Mouse (Mus musculus): ENCODE measurements around the gene Cdhr1.

- TF ChIP-seq TAL1 (IDR thresholded peaks at IDR 0.05; ENCODE audit: low read length) (no peak), GATA1 (IDR thresholded peaks at IDR 0.05; ENCODE audit: low read length) (no peak)
Measured at GRCm38 (mm10) chr14:37110456-37110855, 12.3 kb upstream of the Cdhr1 start.
